Mouse (Mus musculus): Measurements from ENCODE around the gene Rhobtb1. TPM values are rescaled to one million over a fixed set of nuclear protein-coding genes. Genes with fewer than 3 reads are reported as not detected.

The Rhobtb1 gene
- 5.7 and 8.9 TPM in 2 replicates for polyA plus RNA-seq (2011; ENCODE audit: insufficient read length, low read depth, missing spikeins)

GRCm38 (mm10) chr10:69151045-69151444 is at the start of gene Rhobtb1:
Gene Rhobtb1, plus strand, starts transcription at chr10:69151434.
- Histone ChIP-seq H3K4me3 (ENCODE audit: insufficient read depth, low read length) (no peak within 1 kb of the TSS), H3K4me1 (ENCODE audit: control insufficient read depth, insufficient read depth, low read length) (no peaks in the 10 kb centered on the region), H3K27ac (ENCODE audit: insufficient read depth, low read length) (no peak within 1 kb of the TSS)
- TF ChIP-seq POLR2A (IDR thresholded peaks at IDR 0.05; ENCODE audit: low read depth, low read length) = no peak
- no peak for TF ChIP-seq CTCF (IDR thresholded peaks at IDR 0.05; ENCODE audit: borderline replicate concordance, insufficient read depth, low read length)

GRCm38 (mm10) chr10:69101988-69102387 is 49.2 kb upstream of the Rhobtb1 start:
- TF ChIP-seq POLR2A (IDR thresholded peaks at IDR 0.05; ENCODE audit: low read depth, low read length) = no peak
- no peak for TF ChIP-seq CTCF (IDR thresholded peaks at IDR 0.05; ENCODE audit: borderline replicate concordance, insufficient read depth, low read length)
- no peak overlapping the region for H3K4me3 ChIP-seq (ENCODE audit: insufficient read depth, low read length)
- H3K4me1 ChIP-seq (ENCODE audit: control insufficient read depth, insufficient read depth, low read length) = no peaks in the 10 kb centered on the region
- H3K27ac ChIP-seq (ENCODE audit: insufficient read depth, low read length) = no peak overlapping the region

GRCm38 (mm10) chr10:69104143-69104882 is 46.9 kb upstream of the Rhobtb1 start:
- Histone ChIP-seq H3K4me1 (ENCODE audit: control insufficient read depth, insufficient read depth, low read length) (no peaks in the 10 kb centered on the region), H3K4me3 (ENCODE audit: insufficient read depth, low read length) (no peak overlapping the region), H3K27ac (ENCODE audit: insufficient read depth, low read length) (no peak overlapping the region)
- no peak for TF ChIP-seq CTCF (IDR thresholded peaks at IDR 0.05; ENCODE audit: borderline replicate concordance, insufficient read depth, low read length)

- H3K4me3 ChIP-seq (ENCODE audit: insufficient read depth, low read length) = no peak overlapping the region
- no peaks in the 10 kb centered on the region for H3K4me1 ChIP-seq (ENCODE audit: control insufficient read depth, insufficient read depth, low read length)
- no peak overlapping the region for H3K27ac ChIP-seq (ENCODE audit: insufficient read depth, low read length)
- no peak for TF ChIP-seq CTCF (IDR thresholded peaks at IDR 0.05; ENCODE audit: borderline replicate concordance, insufficient read depth, low read length)
- no peak for TF ChIP-seq POLR2A (IDR thresholded peaks at IDR 0.05; ENCODE audit: low read depth, low read length)
These were observed 46.4 kb upstream of the Rhobtb1 start for GRCm38 (mm10) chr10:69104883-69105225.

DNA sequence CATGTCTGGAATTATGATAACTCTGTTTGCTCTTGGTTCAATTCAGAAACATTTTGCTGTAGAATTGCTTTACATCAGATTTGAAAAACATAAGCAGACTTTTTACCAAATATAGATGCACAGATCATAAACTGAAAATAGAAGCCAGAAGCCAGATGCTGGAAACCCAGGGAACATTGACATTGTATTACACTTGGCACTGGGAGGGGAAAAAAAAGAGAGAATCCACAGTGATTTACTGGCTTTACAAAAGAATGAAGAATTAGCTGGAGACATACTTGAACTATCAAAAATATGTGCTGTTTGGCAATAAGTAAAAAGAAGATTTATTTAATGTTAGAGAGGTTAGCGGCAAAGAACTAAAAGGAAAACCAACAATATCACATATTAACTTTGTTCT is 44.4 kb upstream of the Rhobtb1 start:
- H3K27ac ChIP-seq (ENCODE audit: insufficient read depth, low read length) = no peak overlapping the region
- no peak overlapping the region for H3K4me3 ChIP-seq (ENCODE audit: insufficient read depth, low read length)
- no peak for TF ChIP-seq CTCF (IDR thresholded peaks at IDR 0.05; ENCODE audit: borderline replicate concordance, insufficient read depth, low read length)
- TF ChIP-seq POLR2A (IDR thresholded peaks at IDR 0.05; ENCODE audit: low read depth, low read length) = no peak
- H3K4me1 ChIP-seq (ENCODE audit: control insufficient read depth, insufficient read depth, low read length) = no peaks in the 10 kb centered on the region

DNA sequence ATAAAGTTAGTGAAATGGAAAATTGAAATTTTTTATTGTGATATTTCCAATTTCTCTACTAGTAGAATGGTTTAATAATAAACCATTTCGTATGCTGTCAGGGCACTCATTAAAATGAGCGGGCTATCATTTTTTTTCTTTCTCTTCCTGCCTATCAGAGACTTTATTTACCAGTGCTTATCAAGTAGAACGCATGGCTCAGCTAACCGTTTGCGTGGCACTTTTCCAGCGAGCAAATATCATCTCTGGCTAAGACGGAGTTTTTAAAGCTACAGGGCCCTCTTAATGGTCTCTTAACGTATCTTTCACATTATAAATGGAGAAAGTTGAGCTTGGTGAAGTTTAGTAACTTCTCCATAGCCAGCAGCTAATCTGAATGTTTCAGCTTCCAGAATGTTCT is 44.0 kb upstream of the Rhobtb1 start:
- TF ChIP-seq CTCF (IDR thresholded peaks at IDR 0.05; ENCODE audit: borderline replicate concordance, insufficient read depth, low read length) (no peak), POLR2A (IDR thresholded peaks at IDR 0.05; ENCODE audit: low read depth, low read length) (no peak)
- Histone ChIP-seq H3K4me3 (ENCODE audit: insufficient read depth, low read length) (no peak overlapping the region), H3K27ac (ENCODE audit: insufficient read depth, low read length) (peak overlapping the region; percentile 53; the same call in 1 of the 2 replicates), H3K4me1 (ENCODE audit: control insufficient read depth, insufficient read depth, low read length) (no peaks in the 10 kb centered on the region)

GRCm38 (mm10) chr10:69114384-69114783 is 36.9 kb upstream of the Rhobtb1 start:
- TF ChIP-seq POLR2A (IDR thresholded peaks at IDR 0.05; ENCODE audit: low read depth, low read length) (no peak), CTCF (IDR thresholded peaks at IDR 0.05; ENCODE audit: borderline replicate concordance, insufficient read depth, low read length) (peak; percentile 21; the same call in 1 of the 2 replicates)
- no peak overlapping the region for H3K4me3 ChIP-seq (ENCODE audit: insufficient read depth, low read length)
- H3K27ac ChIP-seq (ENCODE audit: insufficient read depth, low read length) = no peak overlapping the region
- no peaks in the 10 kb centered on the region for H3K4me1 ChIP-seq (ENCODE audit: control insufficient read depth, insufficient read depth, low read length)

DNA sequence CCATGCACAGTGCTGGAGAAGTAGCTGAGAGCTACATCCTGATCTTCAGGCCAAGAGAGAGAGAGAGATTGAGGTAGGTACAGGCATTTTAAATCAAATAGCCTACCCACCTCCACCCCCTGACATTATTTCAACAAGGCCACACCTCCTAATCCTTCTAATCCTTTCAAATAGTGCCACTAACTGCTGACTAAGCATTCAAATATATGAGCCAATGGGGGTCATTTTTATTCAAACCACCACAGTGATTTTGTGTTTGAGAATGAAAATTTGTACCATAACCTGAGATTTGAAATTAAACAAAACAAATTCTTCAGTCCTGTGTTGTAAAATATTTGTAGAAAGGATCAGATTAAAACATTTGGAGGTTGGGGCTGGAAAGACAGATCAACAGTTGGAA is 33.2 kb upstream of the Rhobtb1 start:
- TF ChIP-seq POLR2A (IDR thresholded peaks at IDR 0.05; ENCODE audit: low read depth, low read length) = no peak
- no peak for TF ChIP-seq CTCF (IDR thresholded peaks at IDR 0.05; ENCODE audit: borderline replicate concordance, insufficient read depth, low read length)
- H3K27ac ChIP-seq (ENCODE audit: insufficient read depth, low read length) = no peak overlapping the region
- H3K4me1 ChIP-seq (ENCODE audit: control insufficient read depth, insufficient read depth, low read length) = no peaks in the 10 kb centered on the region
- no peak overlapping the region for H3K4me3 ChIP-seq (ENCODE audit: insufficient read depth, low read length)

- Histone ChIP-seq H3K27ac (ENCODE audit: insufficient read depth, low read length) (no peak overlapping the region), H3K4me3 (ENCODE audit: insufficient read depth, low read length) (no peak overlapping the region), H3K4me1 (ENCODE audit: control insufficient read depth, insufficient read depth, low read length) (no peaks in the 10 kb centered on the region)
- TF ChIP-seq POLR2A (IDR thresholded peaks at IDR 0.05; ENCODE audit: low read depth, low read length) = no peak
- TF ChIP-seq CTCF (IDR thresholded peaks at IDR 0.05; ENCODE audit: borderline replicate concordance, insufficient read depth, low read length) = no peak
These were observed 32.3 kb upstream of the Rhobtb1 start for GRCm38 (mm10) chr10:69118893-69119292.

GRCm38 (mm10) chr10:69119456-69119855 is 31.8 kb upstream of the Rhobtb1 start:
- H3K4me3 ChIP-seq (ENCODE audit: insufficient read depth, low read length) = no peak overlapping the region
- TF ChIP-seq POLR2A (IDR thresholded peaks at IDR 0.05; ENCODE audit: low read depth, low read length) (no peak), CTCF (IDR thresholded peaks at IDR 0.05; ENCODE audit: borderline replicate concordance, insufficient read depth, low read length) (no peak)
- H3K4me1 ChIP-seq (ENCODE audit: control insufficient read depth, insufficient read depth, low read length) = no peaks in the 10 kb centered on the region
- no peak overlapping the region for H3K27ac ChIP-seq (ENCODE audit: insufficient read depth, low read length)
